Mouse (Mus musculus): ENCODE results near the gene Slc22a1. TPM values are rescaled to one million over a fixed set of nuclear protein-coding genes. Genes with fewer than 3 reads are reported as not detected.

Slc22a1 gene
- polyA plus RNA-seq, 1 experiment from 2014 or later: not detected

- Histone ChIP-seq H3K27ac (replicated peaks; ENCODE audit: low read depth, low read length) (no peak overlapping the region), H3K36me3 (ENCODE audit: control insufficient read depth, insufficient read depth, low read length) (no peaks in the 10 kb centered on the region), H3K4me2 (ENCODE audit: low read depth, severe bottlenecking) (no peak overlapping the region), H3K4me1 (ENCODE audit: control insufficient read depth, insufficient read depth, low read length) (no peaks in the 10 kb centered on the region), H3K9me3 (ENCODE audit: control insufficient read depth, low read length) (no peaks in the 10 kb centered on the region), H3K27me3 (ENCODE audit: control insufficient read depth, insufficient read depth, low read length) (no peaks in the 10 kb centered on the region), H3K9ac (ENCODE audit: low read length) (no peak overlapping the region), H3K4me3 (ENCODE audit: low read depth, low read length) (no peak overlapping the region)
- 89% methylated on average over 3 of the region's 3 CpGs for WGBS
- no peak for DNase-seq (ENCODE audit: low spot score)
- no peak for ATAC-seq (ENCODE audit: insufficient number of reproducible peaks, low FRiP score, low TSS enrichment, low read depth)
These were observed 36.0 kb downstream of the Slc22a1 start for GRCm38 (mm10) chr17:12639585-12639984.

GRCm38 (mm10) chr17:12634814-12635213 lies 40.8 kb downstream of the Slc22a1 start:
- Histone ChIP-seq H3K9me3 (ENCODE audit: control insufficient read depth, low read length) (no peaks in the 10 kb centered on the region), H3K27me3 (ENCODE audit: control insufficient read depth, insufficient read depth, low read length) (no peaks in the 10 kb centered on the region), H3K9ac (ENCODE audit: low read length) (no peak overlapping the region), H3K36me3 (ENCODE audit: control insufficient read depth, insufficient read depth, low read length) (no peaks in the 10 kb centered on the region), H3K4me2 (ENCODE audit: low read depth, severe bottlenecking) (no peak overlapping the region), H3K4me1 (ENCODE audit: control insufficient read depth, insufficient read depth, low read length) (peaks cover 5% of the 10 kb centered on the region; the same call in 1 of the 2 replicates), H3K4me3 (ENCODE audit: low read depth, low read length) (no peak overlapping the region), H3K27ac (replicated peaks; ENCODE audit: low read depth, low read length) (no peak overlapping the region)
- DNase-seq (ENCODE audit: low spot score) (no peak), ATAC-seq (ENCODE audit: insufficient number of reproducible peaks, low FRiP score, low TSS enrichment, low read depth) (no peak)
- WGBS: 74% methylated on average over 4 of the region's 4 CpGs

DNA sequence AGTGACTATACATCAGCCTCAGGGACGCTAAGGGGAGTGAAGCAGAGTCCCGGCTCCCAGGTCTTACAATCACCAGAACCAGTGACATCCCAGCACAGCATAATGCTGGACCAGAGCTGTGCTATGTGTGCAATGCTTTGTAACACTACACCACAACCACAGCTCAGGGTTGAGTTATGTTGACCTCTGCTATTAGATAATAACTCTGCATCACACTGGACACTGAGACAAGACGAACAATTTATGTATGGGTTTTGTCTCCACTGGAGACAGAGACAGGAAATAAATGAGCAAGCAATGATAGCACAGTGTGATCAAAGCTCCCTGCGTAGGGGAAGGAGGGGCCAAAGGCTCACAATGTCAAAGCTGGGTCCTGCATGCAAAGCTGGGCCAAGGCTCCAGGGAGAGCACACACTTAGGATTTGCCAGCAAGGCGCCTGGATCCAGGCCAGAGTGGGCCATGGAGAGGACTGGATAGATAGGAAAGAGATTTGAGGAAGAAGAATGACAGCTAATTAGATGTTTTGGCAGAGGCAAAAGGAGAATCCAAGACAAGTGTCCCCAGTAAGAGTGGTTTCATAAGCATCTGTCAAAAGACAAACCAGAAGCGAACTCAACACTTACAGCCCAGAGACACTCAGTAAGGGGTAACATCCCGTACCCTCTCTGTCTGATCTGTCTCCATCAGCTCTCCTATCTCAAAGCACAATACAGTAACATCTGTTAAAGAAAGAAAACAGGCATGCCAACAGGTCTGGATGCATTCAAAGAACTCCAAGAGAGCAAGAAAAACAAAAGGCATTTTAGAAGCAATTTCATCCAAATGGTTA lies 43.6 kb downstream of the Slc22a1 start:
- H3K27me3 ChIP-seq (ENCODE audit: control insufficient read depth, insufficient read depth, low read length): no peaks in the 10 kb centered on the region
- H3K27ac ChIP-seq (replicated peaks; ENCODE audit: low read depth, low read length): no peak overlapping the region
- peaks cover 5% of the 10 kb centered on the region; the same call in 1 of the 2 replicates for H3K4me1 ChIP-seq (ENCODE audit: control insufficient read depth, insufficient read depth, low read length)
- ATAC-seq (ENCODE audit: insufficient number of reproducible peaks, low FRiP score, low TSS enrichment, low read depth) (0 out of 2 replicates have a peak, but pooled peaks have one; percentile 26), DNase-seq (ENCODE audit: low spot score) (peak; percentile 32)
- H3K4me2 ChIP-seq (ENCODE audit: low read depth, severe bottlenecking): no peak overlapping the region
- no peaks in the 10 kb centered on the region for H3K9me3 ChIP-seq (ENCODE audit: control insufficient read depth, low read length)
- no peak overlapping the region for H3K9ac ChIP-seq (ENCODE audit: low read length)
- 20% methylated on average over 7 of the region's 7 CpGs for WGBS
- no peaks in the 10 kb centered on the region for H3K36me3 ChIP-seq (ENCODE audit: control insufficient read depth, insufficient read depth, low read length)
- H3K4me3 ChIP-seq (ENCODE audit: low read depth, low read length): no peak overlapping the region

DNA sequence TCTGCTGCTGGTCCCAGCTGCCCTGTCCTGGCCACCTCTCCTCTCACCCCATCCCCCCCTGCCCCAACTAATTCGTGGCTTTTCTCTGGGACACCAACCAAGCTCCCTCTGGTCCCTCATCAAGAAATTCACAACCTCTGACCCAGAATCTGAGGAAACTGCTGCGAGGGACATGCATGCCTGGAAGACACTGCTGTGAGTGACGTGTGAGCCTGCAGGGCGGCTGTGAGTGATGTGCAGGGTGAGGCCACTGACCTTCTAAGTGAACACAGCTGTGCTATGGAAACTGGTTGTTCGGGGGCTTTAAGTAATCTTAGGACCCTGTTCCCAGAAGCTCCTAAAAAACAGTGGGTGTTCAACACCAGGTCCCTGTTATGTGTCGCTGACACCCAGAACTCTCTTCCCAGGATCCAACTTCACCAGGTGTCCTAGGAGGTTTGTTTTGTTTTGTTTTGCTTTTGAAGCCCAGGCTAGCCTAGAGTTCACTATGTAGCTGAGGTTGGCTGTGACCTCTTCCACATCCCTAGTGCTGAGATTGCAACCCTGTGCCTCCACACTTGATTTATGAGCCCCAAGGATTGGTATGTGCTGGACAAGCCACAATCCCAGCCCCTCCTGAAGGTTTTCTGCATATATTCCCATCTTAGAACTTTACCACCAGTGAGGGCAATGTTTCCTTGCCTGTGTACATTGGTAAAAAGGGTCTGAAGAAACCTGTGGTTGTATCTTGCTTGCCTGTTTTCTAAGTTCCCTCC lies 44.5 kb downstream of the Slc22a1 start:
- Histone ChIP-seq H3K27me3 (ENCODE audit: control insufficient read depth, insufficient read depth, low read length) (no peaks in the 10 kb centered on the region), H3K4me2 (ENCODE audit: low read depth, severe bottlenecking) (no peak overlapping the region), H3K4me3 (ENCODE audit: low read depth, low read length) (no peak overlapping the region), H3K27ac (replicated peaks; ENCODE audit: low read depth, low read length) (0 out of 2 replicates have a peak overlapping the region, but pooled peaks have one; percentile 1), H3K4me1 (ENCODE audit: control insufficient read depth, insufficient read depth, low read length) (peaks cover 5% of the 10 kb centered on the region; the same call in 1 of the 2 replicates), H3K9ac (ENCODE audit: low read length) (0 out of 2 replicates have a peak overlapping the region, but pooled peaks have one; percentile 5), H3K9me3 (ENCODE audit: control insufficient read depth, low read length) (peaks cover under 1% of the 10 kb centered on the region; the same call in 1 of the 2 replicates), H3K36me3 (ENCODE audit: control insufficient read depth, insufficient read depth, low read length) (no peaks in the 10 kb centered on the region)
- ATAC-seq (ENCODE audit: insufficient number of reproducible peaks, low FRiP score, low TSS enrichment, low read depth): no peak
- WGBS: 8% methylated on average over 6 of the region's 6 CpGs
- peak; percentile 40 for DNase-seq (ENCODE audit: low spot score)

DNA sequence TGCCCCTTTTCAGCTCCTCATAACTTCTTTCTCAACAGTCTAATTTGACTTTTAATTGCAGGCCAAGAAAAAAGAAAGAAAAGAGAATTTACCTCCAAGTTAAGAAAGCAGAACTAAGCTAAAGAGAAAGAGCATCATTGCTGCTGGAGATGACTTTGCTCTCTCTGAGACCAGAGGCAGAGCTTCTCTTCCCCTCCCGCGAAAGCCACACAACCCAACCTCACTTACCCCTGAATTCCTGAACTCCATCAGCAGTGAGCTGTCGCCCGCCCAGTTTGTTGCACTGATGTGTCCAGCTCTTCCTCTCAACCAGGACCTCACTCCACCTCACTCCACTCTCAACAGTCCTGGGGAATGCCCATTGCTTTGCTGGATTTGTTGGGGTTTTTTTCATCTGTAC lies 47.6 kb downstream of the Slc22a1 start:
- DNase-seq (ENCODE audit: low spot score) (no peak), ATAC-seq (ENCODE audit: insufficient number of reproducible peaks, low FRiP score, low TSS enrichment, low read depth) (no peak)
- no peak overlapping the region for H3K9ac ChIP-seq (ENCODE audit: low read length)
- no peaks in the 10 kb centered on the region for H3K27me3 ChIP-seq (ENCODE audit: control insufficient read depth, insufficient read depth, low read length)
- no peak overlapping the region for H3K4me3 ChIP-seq (ENCODE audit: low read depth, low read length)
- no peak overlapping the region for H3K4me2 ChIP-seq (ENCODE audit: low read depth, severe bottlenecking)
- 86% methylated on average over 4 of the region's 4 CpGs for WGBS
- H3K9me3 ChIP-seq (ENCODE audit: control insufficient read depth, low read length): peaks cover 9% of the 10 kb centered on the region
- H3K27ac ChIP-seq (replicated peaks; ENCODE audit: low read depth, low read length): no peak overlapping the region
- no peaks in the 10 kb centered on the region for H3K36me3 ChIP-seq (ENCODE audit: control insufficient read depth, insufficient read depth, low read length)
- H3K4me1 ChIP-seq (ENCODE audit: control insufficient read depth, insufficient read depth, low read length): peaks cover 5% of the 10 kb centered on the region; the same call in 1 of the 2 replicates

GRCm38 (mm10) chr17:12619641-12620040 lies 56.0 kb downstream of the Slc22a1 start:
- H3K9me3 ChIP-seq (ENCODE audit: control insufficient read depth, low read length): no peaks in the 10 kb centered on the region
- no peaks in the 10 kb centered on the region for H3K4me1 ChIP-seq (ENCODE audit: control insufficient read depth, insufficient read depth, low read length)
- no peak for ATAC-seq (ENCODE audit: insufficient number of reproducible peaks, low FRiP score, low TSS enrichment, low read depth)
- no peak overlapping the region for H3K9ac ChIP-seq (ENCODE audit: low read length)
- no peak for DNase-seq (ENCODE audit: low spot score)
- WGBS: 86% methylated on average over 2 of the region's 2 CpGs
- H3K36me3 ChIP-seq (ENCODE audit: control insufficient read depth, insufficient read depth, low read length): no peaks in the 10 kb centered on the region
- no peak overlapping the region for H3K4me2 ChIP-seq (ENCODE audit: low read depth, severe bottlenecking)
- no peak overlapping the region for H3K4me3 ChIP-seq (ENCODE audit: low read depth, low read length)
- no peaks in the 10 kb centered on the region for H3K27me3 ChIP-seq (ENCODE audit: control insufficient read depth, insufficient read depth, low read length)
- no peak overlapping the region for H3K27ac ChIP-seq (replicated peaks; ENCODE audit: low read depth, low read length)

GRCm38 (mm10) chr17:12615429-12615828 lies 60.2 kb downstream of the Slc22a1 start:
- Histone ChIP-seq H3K36me3 (ENCODE audit: control insufficient read depth, insufficient read depth, low read length) (no peaks in the 10 kb centered on the region), H3K9ac (ENCODE audit: low read length) (no peak overlapping the region), H3K4me2 (ENCODE audit: low read depth, severe bottlenecking) (no peak overlapping the region), H3K27me3 (ENCODE audit: control insufficient read depth, insufficient read depth, low read length) (no peaks in the 10 kb centered on the region), H3K9me3 (ENCODE audit: control insufficient read depth, low read length) (no peaks in the 10 kb centered on the region), H3K4me1 (ENCODE audit: control insufficient read depth, insufficient read depth, low read length) (no peaks in the 10 kb centered on the region), H3K4me3 (ENCODE audit: low read depth, low read length) (no peak overlapping the region), H3K27ac (replicated peaks; ENCODE audit: low read depth, low read length) (no peak overlapping the region)
- WGBS: 54% methylated on average over 4 of the region's 4 CpGs
- DNase-seq (ENCODE audit: low spot score) (no peak), ATAC-seq (ENCODE audit: insufficient number of reproducible peaks, low FRiP score, low TSS enrichment, low read depth) (no peak)

GRCm38 (mm10) chr17:12614511-12615385 lies 60.9 kb downstream of the Slc22a1 start:
- no peak overlapping the region for H3K4me3 ChIP-seq (ENCODE audit: low read depth, low read length)
- WGBS: 89% methylated on average over 15 of the region's 15 CpGs
- DNase-seq (ENCODE audit: low spot score) (no peak), ATAC-seq (ENCODE audit: insufficient number of reproducible peaks, low FRiP score, low TSS enrichment, low read depth) (no peak)
- H3K27ac ChIP-seq (replicated peaks; ENCODE audit: low read depth, low read length): no peak overlapping the region
- no peaks in the 10 kb centered on the region for H3K36me3 ChIP-seq (ENCODE audit: control insufficient read depth, insufficient read depth, low read length)
- H3K9ac ChIP-seq (ENCODE audit: low read length): no peak overlapping the region
- no peaks in the 10 kb centered on the region for H3K27me3 ChIP-seq (ENCODE audit: control insufficient read depth, insufficient read depth, low read length)
- no peaks in the 10 kb centered on the region for H3K9me3 ChIP-seq (ENCODE audit: control insufficient read depth, low read length)
- H3K4me2 ChIP-seq (ENCODE audit: low read depth, severe bottlenecking): no peak overlapping the region
- H3K4me1 ChIP-seq (ENCODE audit: control insufficient read depth, insufficient read depth, low read length): no peaks in the 10 kb centered on the region

Data from limb, embryonic 11.5 days (tissue).